Mouse (Mus musculus) ES-Bruce4 (cell line): ENCODE results near the gene Nsun7.

ENCODE experiments used
- CTCF ChIP-seq: IDR thresholded peaks from one replicate; pipeline ENCODE4 v1.8.1; 2011; ENCODE audit warnings: low read depth, low read length
- POLR2A ChIP-seq: IDR thresholded peaks from one replicate; pipeline ENCODE4 v1.8.1; 2011; ENCODE audit warnings: low read length; ENCODE audit not compliant: insufficient read depth

DNA sequence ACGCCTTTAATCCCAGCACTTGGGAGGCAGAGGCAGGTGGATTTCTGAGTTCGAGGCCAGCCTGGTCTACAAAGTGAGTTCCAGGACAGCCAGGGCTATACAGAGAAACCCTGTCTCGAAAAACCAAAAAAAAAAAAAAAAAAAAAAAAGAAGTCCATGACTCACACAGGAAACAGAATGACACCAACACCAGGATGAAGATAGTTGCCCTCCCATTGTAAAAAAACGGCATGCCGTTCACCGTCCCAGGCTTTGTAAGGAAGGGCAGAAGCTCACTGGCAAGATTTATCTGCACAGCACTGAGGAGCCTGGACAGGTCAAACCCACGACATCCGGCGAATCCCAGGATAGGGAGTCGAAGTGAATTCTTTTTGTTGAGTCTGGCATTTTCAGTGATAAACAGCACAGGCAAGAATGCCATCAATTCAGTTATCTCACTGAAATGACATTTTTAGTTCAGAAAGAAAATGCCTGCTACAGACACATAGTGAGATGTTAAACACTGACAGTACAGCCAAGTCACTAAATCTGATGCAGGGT, 13.7 kb upstream of the Nsun7 start:
- TF ChIP-seq CTCF, result no peak
- no peak for TF ChIP-seq POLR2A
